Mouse (Mus musculus) cerebellum, postnatal 25 days (tissue): ENCODE results near the gene Ift20.
"Not testable (repeated sequence)": the region's sequence is repeated elsewhere in the genome, so short reads cannot be mapped to it uniquely, and the experiment has no call there.

Source experiments
- DNase-seq, 2 experiments: peaks; one replicate each; pipeline ENCODE4 v3.0.0; 2021; ENCODE audit warnings: mixed read lengths in 2 of 2

The Ift20 gene

GRCm38 (mm10) chr11:78568827-78569226, 32.7 kb downstream of the Ift20 start:
- no peak for DNase-seq

- no peak for DNase-seq
These were observed 33.6 kb downstream of the Ift20 start for GRCm38 (mm10) chr11:78569806-78570205.

DNA sequence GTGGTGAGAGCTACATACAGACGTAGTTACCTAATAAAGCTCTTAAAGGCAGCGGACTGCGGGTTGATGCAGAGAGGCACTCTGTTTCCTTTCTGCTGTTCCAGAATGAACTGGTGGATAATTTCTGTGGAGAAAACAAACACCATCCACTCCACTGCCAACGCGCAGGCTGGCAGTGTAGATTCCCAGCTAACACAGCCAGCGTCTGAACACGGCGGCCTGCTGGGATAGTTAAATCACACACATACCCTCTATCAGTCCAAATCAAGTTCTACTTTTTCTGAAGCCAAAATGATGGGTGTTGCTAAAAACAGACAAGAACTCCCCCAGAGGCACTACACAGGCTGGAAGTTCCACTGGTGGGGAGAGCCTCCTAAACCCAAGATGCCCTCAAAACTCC, 35.3 kb downstream of the Ift20 start:
- DNase-seq: no peak

DNA sequence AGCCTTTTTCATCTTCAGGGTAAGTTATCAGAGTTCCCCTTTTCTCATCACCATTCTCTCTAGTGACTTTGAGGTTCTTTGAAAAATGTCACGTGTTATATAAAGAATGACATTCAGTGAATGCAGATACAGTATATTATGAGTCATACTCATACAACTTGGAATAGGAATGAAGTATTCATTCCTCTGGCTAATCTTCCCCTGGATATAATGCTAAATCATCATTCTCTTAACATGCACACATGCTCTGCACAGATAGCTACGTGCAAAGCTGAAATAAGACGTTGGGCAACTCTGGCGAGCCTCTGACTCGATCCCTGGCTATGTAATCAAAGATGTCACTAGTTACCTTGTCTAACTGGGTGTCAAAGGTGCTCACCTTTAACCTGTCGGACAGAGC, 35.7 kb downstream of the Ift20 start:
- DNase-seq: no peak

- DNase-seq: not testable (repeated sequence)
These were observed 37.9 kb downstream of the Ift20 start for GRCm38 (mm10) chr11:78574031-78574430.

DNA sequence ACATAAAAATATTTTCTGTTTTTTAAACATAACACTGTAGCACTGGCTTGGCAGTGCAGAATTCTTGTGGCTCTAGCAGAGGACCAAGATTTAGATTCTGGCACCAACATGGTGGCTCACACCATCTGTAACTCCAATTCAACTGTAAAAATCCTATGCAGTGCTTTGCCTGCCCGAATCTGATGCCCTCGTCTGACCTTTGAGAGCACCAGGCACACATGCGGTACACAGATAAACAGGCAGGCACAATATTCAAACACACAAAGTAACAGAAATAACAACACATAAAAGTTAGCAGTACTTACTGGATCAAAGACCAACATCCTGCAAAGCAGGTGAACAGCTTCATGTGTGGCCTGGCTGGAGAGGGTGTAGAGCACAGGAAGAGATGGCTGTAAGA, 38.4 kb downstream of the Ift20 start:
- no peak for DNase-seq

DNA sequence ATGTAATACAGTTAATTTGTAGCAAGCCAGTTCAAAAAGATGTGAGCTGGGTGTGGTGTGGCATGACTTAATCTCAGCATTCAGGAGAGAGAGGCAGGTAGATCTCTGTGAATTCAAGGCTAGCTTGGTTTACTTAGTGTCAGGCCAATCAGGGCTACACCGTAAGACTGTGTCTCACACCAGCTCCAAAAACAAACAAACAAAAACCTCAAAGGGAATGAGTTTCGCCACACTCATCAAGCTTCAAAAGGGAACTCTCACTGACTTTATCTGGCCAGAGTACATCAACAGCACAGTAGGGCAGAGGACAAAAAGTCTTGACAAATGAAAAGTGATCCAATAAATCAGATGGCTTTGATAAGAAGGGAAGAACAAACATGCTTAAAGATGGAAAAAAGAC, 38.8 kb downstream of the Ift20 start:
- no peak for DNase-seq

GRCm38 (mm10) chr11:78582848-78583247, 46.7 kb downstream of the Ift20 start:
- DNase-seq: no peak

- DNase-seq: no peak
These were observed 49.9 kb downstream of the Ift20 start for GRCm38 (mm10) chr11:78586099-78586498.

- DNase-seq: not testable (repeated sequence)
These were observed 51.5 kb downstream of the Ift20 start for GRCm38 (mm10) chr11:78587677-78588076.
